In the genomic region with DNA sequence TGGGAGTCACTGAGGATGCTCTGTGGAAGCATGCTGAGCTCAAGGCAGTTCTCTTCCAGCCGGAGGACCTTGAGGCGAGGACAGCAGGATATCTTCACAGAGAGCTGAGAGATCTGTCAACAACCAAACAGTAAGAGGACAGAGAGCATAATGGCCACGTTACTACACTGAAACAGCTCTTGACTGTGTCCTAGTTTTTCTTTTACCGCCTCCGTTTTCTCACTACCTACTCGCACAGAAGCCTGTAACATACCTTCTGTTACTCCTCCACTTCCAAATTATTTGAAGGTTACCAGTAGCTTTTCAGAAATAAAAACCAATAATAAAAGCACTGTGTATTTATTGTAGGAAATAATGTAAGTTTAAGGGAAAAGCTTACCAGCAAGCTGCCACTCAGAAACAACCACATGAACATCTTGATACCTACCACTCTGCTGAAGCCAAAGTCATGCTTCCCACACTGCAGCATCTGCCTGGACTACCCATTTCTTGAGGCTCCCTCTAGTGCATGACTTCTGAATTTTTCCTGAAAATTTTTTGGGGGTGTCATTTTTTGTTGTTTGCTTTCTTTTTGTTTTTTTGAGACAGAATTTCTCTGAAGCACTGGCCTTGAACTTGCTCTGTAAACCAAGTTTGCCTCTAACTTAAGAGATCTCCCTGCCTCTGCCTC, we compare ENCODE assay signal across 13 mouse cellular contexts. TPM values are rescaled to one million over a fixed set of nuclear protein-coding genes. Genes with fewer than 3 reads are reported as not detected.
DNase-seq lines count a peak whose midpoint lies in the region; TF ChIP-seq lines count a peak whose summit lies in the region.
"Had no signal": no experiment of that assay in that cellular context is flagged by ENCODE, and none has a peak within 500 bp of the region (broad histone marks: within the 10 kb centered on the region; RNA-seq: fewer than 3 reads in every experiment).

No protein-coding gene starts in this region.

- peak; percentile 72 for TF ChIP-seq CTCF in left cerebral cortex, adult 2 months (IDR thresholded peaks at IDR 0.05)
- TF ChIP-seq CTCF in embryonic fibroblast, embryonic 13.5 days (IDR thresholded peaks at IDR 0.05; ENCODE audit: borderline replicate concordance, insufficient read depth, low read length), result peak; percentile 26; the same call in 1 of the 2 replicates

- H3K4me1 ChIP-seq in embryonic fibroblast, embryonic 13.5 days (ENCODE audit: control insufficient read depth, insufficient read depth, low read length), result peaks cover 3% of the 10 kb centered on the region; the same call in 1 of the 2 replicates

- TF ChIP-seq POLR2A in embryonic fibroblast, embryonic 13.5 days (IDR thresholded peaks at IDR 0.05; ENCODE audit: low read depth, low read length), result no peak

- H3K4me3 ChIP-seq in left cerebral cortex, adult 2 months, result peak overlapping the region; percentile 85
- no peak overlapping the region for H3K4me3 ChIP-seq in embryonic fibroblast, embryonic 13.5 days (ENCODE audit: insufficient read depth, low read length)
- H3K4me3 ChIP-seq: forebrain, embryonic 15.5 days; hindbrain, embryonic 13.5 days; limb, embryonic 10.5 days; midbrain, embryonic 13.5 days had no signal

- peak overlapping the region; percentile 72 for H3K27ac ChIP-seq in left cerebral cortex, adult 2 months
- no peak overlapping the region for H3K27ac ChIP-seq in embryonic fibroblast, embryonic 13.5 days (ENCODE audit: insufficient read depth, low read length)
- H3K27ac ChIP-seq: forebrain, embryonic 15.5 days; hindbrain, embryonic 13.5 days; limb, embryonic 10.5 days; midbrain, embryonic 13.5 days had no signal

- intact Hi-C loops in left cerebral cortex, adult 2 months (cut with DNase I), result loop anchor here (1.0 to 5.0 kb wide), 2 partner anchors 16 to 64 kb away; no protein-coding TSS in a partner anchor
- intact Hi-C loops in left cerebral cortex, postnatal 10 days (cut with DNase I), result loop anchor here (2.0 kb wide), 1 partner anchor 43 kb away; the partner anchor contains the start of gene Zfp106

- DNase-seq in embryo, embryonic 11 days, result peak; percentile 7
- no peak for DNase-seq in embryo, embryonic 10 days (ENCODE audit: low spot score)
- DNase-seq in left cerebral cortex, adult 2 months (ENCODE audit: extremely low spot score in 1 of 2, low spot score in 2 of 2), result peak in 1 of 2 experiments; percentile 12
- no peak for DNase-seq in left cerebral cortex, postnatal 10 days (ENCODE audit: extremely low spot score in 1 of 2, low spot score in 2 of 2)
- DNase-seq in CD4-positive helper T cell, adult 2 months (ENCODE audit: low read depth, low spot score), result peak; percentile 29
- no peak for DNase-seq in cerebellum, adult 11-12 months
- no peak for DNase-seq in right cerebral cortex, postnatal 25 days
- DNase-seq: cerebellum, adult 8-10 months had no signal

RNA-seq across cellular contexts. Expression of gene Haus2, which starts 3.0 kb away (rescaled TPM):
- 10 to 100 TPM; 11.7 to 14.4 TPM for total RNA-seq in left cerebral cortex, adult 2 months (2021)
- 10 to 100 TPM; 16.7 to 17.2 TPM for total RNA-seq in left cerebral cortex, postnatal 10 days (2021)
- 19.5 and 26.0 TPM in 2 replicates for polyA plus RNA-seq in embryonic fibroblast, embryonic 13.5 days (2011; ENCODE audit: insufficient read length, low read depth, missing spikeins)

RNA-seq across cellular contexts. Expression of gene Lrrc57, which starts 3.2 kb away (rescaled TPM):
- total RNA-seq in left cerebral cortex, adult 2 months (2021), result 10 to 100 TPM; 41.6 to 42.5 TPM
- total RNA-seq in left cerebral cortex, postnatal 10 days (2021), result 10 to 100 TPM; 21.1 to 26.5 TPM
- polyA plus RNA-seq in embryonic fibroblast, embryonic 13.5 days (2011; ENCODE audit: insufficient read length, low read depth, missing spikeins), result 13.0 and 16.6 TPM in 2 replicates

RNA-seq across cellular contexts. Expression of gene Stard9, which starts 22.8 kb away (rescaled TPM):
- total RNA-seq in left cerebral cortex, adult 2 months (2021), result 10 to 100 TPM; 10.1 to 10.8 TPM
- 10 to 100 TPM in 1 of 2 experiments, 1 to 10 TPM in 1; 9.7 to 10.6 TPM for total RNA-seq in left cerebral cortex, postnatal 10 days (2021)
- 8.6 and 11.5 TPM in 2 replicates for polyA plus RNA-seq in embryonic fibroblast, embryonic 13.5 days (2011; ENCODE audit: insufficient read length, low read depth, missing spikeins)

RNA-seq across cellular contexts. Expression of gene Snap23, which starts 38.7 kb away (rescaled TPM):
- total RNA-seq in left cerebral cortex, adult 2 months (2021), result 10 to 100 TPM; 19.1 to 23.5 TPM
- total RNA-seq in left cerebral cortex, postnatal 10 days (2021), result 10 to 100 TPM; 16.5 to 17.4 TPM
- polyA plus RNA-seq in embryonic fibroblast, embryonic 13.5 days (2011; ENCODE audit: insufficient read length, low read depth, missing spikeins), result 111 and 115 TPM in 2 replicates

RNA-seq across cellular contexts. Expression of gene Zfp106, which starts 42.5 kb away (rescaled TPM):
- 100 to 1,000 TPM; 169 to 182 TPM for total RNA-seq in left cerebral cortex, adult 2 months (2021)
- 100 to 1,000 TPM in 1 of 2 experiments, 10 to 100 TPM in 1; 83.8 to 101 TPM for total RNA-seq in left cerebral cortex, postnatal 10 days (2021)
- 102 and 106 TPM in 2 replicates for polyA plus RNA-seq in embryonic fibroblast, embryonic 13.5 days (2011; ENCODE audit: insufficient read length, low read depth, missing spikeins)

Comparison
In these comparisons a context has a peak if more than half of its experiments do, and no peak if none do; other contexts are left out.
1. DNase-seq: peak in embryo, embryonic 11 days (single experiment) and CD4-positive helper T cell, adult 2 months (single experiment); none in embryo, embryonic 10 days (single experiment), left cerebral cortex, postnatal 10 days (0 of 2), cerebellum, adult 11-12 months (single experiment) and right cerebral cortex, postnatal 25 days (single experiment).